10 mouse cellular contexts compared by ENCODE assay signal in genomic region chr3:81017385-81018051, GRCm38 (mm10). TPM values are rescaled to one million over a fixed set of nuclear protein-coding genes. Genes with fewer than 3 reads are reported as not detected.
DNase-seq lines count a peak whose midpoint lies in the region; ATAC-seq lines count a peak whose summit lies in the region.
"Had no signal": no experiment of that assay in that cellular context is flagged by ENCODE, and none has a peak within 500 bp of the region (broad histone marks: within the 10 kb centered on the region; RNA-seq: fewer than 3 reads in every experiment).

No protein-coding gene starts in this region.

- H3K36me3 ChIP-seq in heart, embryonic 10.5 days, result no peaks in the 10 kb centered on the region
- no peaks in the 10 kb centered on the region for H3K36me3 ChIP-seq in lung, embryonic 16.5 days (ENCODE audit: control insufficient read depth, insufficient read depth, low read length)
- H3K36me3 ChIP-seq: hindbrain, embryonic 15.5 days had no signal

- H3K4me2 ChIP-seq in lung, embryonic 16.5 days (ENCODE audit: low read depth, low read length), result no peak overlapping the region
- H3K4me2 ChIP-seq: hindbrain, embryonic 15.5 days had no signal

- peak; percentile 48 for DNase-seq in heart, adult 18-20 months
- no peak for DNase-seq in heart, embryonic 10.5 days (ENCODE audit: low spot score)
- peak; percentile 95 for DNase-seq in adrenal gland, postnatal 14 days
- DNase-seq in heart, postnatal 4 days, result peak; percentile 60
- no peak for DNase-seq in thymus, adult 18-20 months
- no peak for DNase-seq in spleen, adult 18-20 months
- no peak for DNase-seq in thymus, postnatal 10 days (ENCODE audit: low spot score in 2 of 2)

- no peak overlapping the region for H3K4me3 ChIP-seq in heart, embryonic 10.5 days
- H3K4me3 ChIP-seq in lung, embryonic 16.5 days (ENCODE audit: low read length), result no peak overlapping the region
- H3K4me3 ChIP-seq: hindbrain, embryonic 15.5 days had no signal

- no peak overlapping the region for H3K9ac ChIP-seq in lung, embryonic 16.5 days (ENCODE audit: low read length)
- H3K9ac ChIP-seq: hindbrain, embryonic 15.5 days had no signal

- H3K27ac ChIP-seq in heart, embryonic 10.5 days, result no peak overlapping the region
- H3K27ac ChIP-seq in lung, embryonic 16.5 days (ENCODE audit: low read length), result no peak overlapping the region
- H3K27ac ChIP-seq: hindbrain, embryonic 15.5 days had no signal

- H3K9me3 ChIP-seq in heart, embryonic 10.5 days, result no peaks in the 10 kb centered on the region
- no peaks in the 10 kb centered on the region for H3K9me3 ChIP-seq in lung, embryonic 16.5 days (ENCODE audit: control insufficient read depth, low read length)
- H3K9me3 ChIP-seq: hindbrain, embryonic 15.5 days had no signal

- H3K4me1 ChIP-seq in heart, embryonic 10.5 days, result peaks cover 9% of the 10 kb centered on the region
- H3K4me1 ChIP-seq in lung, embryonic 16.5 days (replicated peaks; ENCODE audit: control insufficient read depth, insufficient read depth, low read length), result peaks cover 8% of the 10 kb centered on the region; the same call in 1 of the 2 replicates
- H3K4me1 ChIP-seq: hindbrain, embryonic 15.5 days had no signal

- WGBS in heart, embryonic 10.5 days, result 71% methylated on average over 5 of the region's 5 CpGs
- WGBS in lung, embryonic 16.5 days, result 46% methylated on average over 5 of the region's 5 CpGs

- no peaks in the 10 kb centered on the region for H3K27me3 ChIP-seq in heart, embryonic 10.5 days (ENCODE audit: insufficient read depth, poor library complexity, severe bottlenecking)
- H3K27me3 ChIP-seq in lung, embryonic 16.5 days (ENCODE audit: control insufficient read depth, insufficient read depth, low read depth, low read length), result no peaks in the 10 kb centered on the region
- H3K27me3 ChIP-seq: hindbrain, embryonic 15.5 days had no signal

- ATAC-seq in lung, embryonic 16.5 days (ENCODE audit: low read depth), result peak; percentile 83

RNA-seq across cellular contexts. Expression of gene Pdgfc, which starts 18.7 kb away (rescaled TPM):
- total RNA-seq in heart, adult 18-20 months (2021), result 1 to 10 TPM; 2.3 to 3.4 TPM
- 8.5 and 25.7 TPM in 2 replicates for polyA plus RNA-seq in heart, embryonic 10.5 days (2016; fragmentation: Nextera tagmentation; extraction: Ambion mirVana)
- total RNA-seq in adrenal gland, postnatal 14 days (2021), result 9.1 and 11.4 TPM in 2 replicates
- 1 to 10 TPM; 3.9 to 4.5 TPM for total RNA-seq in heart, postnatal 4 days (2021)
- 9.0 and 10.8 TPM in 2 replicates for polyA plus RNA-seq in lung, embryonic 16.5 days (2015; fragmentation: Nextera tagmentation; extraction: Ambion mirVana)
- total RNA-seq: neutrophil, adult 5-6 weeks had no signal

Comparison
In these comparisons a context has a peak if more than half of its experiments do, and no peak if none do; other contexts are left out.
1. DNase-seq: peak in heart, adult 18-20 months (2 of 2), adrenal gland, postnatal 14 days (single experiment) and heart, postnatal 4 days (single experiment); none in heart, embryonic 10.5 days (single experiment), thymus, adult 18-20 months (0 of 2), spleen, adult 18-20 months (0 of 2) and thymus, postnatal 10 days (0 of 2).